Mouse (Mus musculus): Measurements from ENCODE around the gene Mpg.

Mpg gene

GRCm38 (mm10) chr11:32226124-32226871, at the start of gene Mpg:
Gene Mpg (plus strand): TSS chr11:32226505.
- H3K27me3 ChIP-seq (ENCODE audit: control insufficient read depth, insufficient read depth, low read length, poor library complexity, severe bottlenecking): no peaks in the 10 kb centered on the region
- DNase-seq (ENCODE audit: low read depth, low spot score): peak; percentile 93
- H3K36me3 ChIP-seq (ENCODE audit: control insufficient read depth, insufficient read depth, low read length, poor library complexity, severe bottlenecking): no peaks in the 10 kb centered on the region; the same call in 1 of the 2 replicates

- H3K36me3 ChIP-seq (ENCODE audit: control insufficient read depth, insufficient read depth, low read length, poor library complexity, severe bottlenecking): no peaks in the 10 kb centered on the region
- no peaks in the 10 kb centered on the region for H3K27me3 ChIP-seq (ENCODE audit: control insufficient read depth, insufficient read depth, low read length, poor library complexity, severe bottlenecking)
- no peak for DNase-seq (ENCODE audit: low read depth, low spot score)
Observed at GRCm38 (mm10) chr11:32178506-32178905, 47.8 kb upstream of the Mpg start.

- DNase-seq (ENCODE audit: low read depth, low spot score): no peak
- no peaks in the 10 kb centered on the region for H3K27me3 ChIP-seq (ENCODE audit: control insufficient read depth, insufficient read depth, low read length, poor library complexity, severe bottlenecking)
- no peaks in the 10 kb centered on the region for H3K36me3 ChIP-seq (ENCODE audit: control insufficient read depth, insufficient read depth, low read length, poor library complexity, severe bottlenecking)
Observed at GRCm38 (mm10) chr11:32181246-32181645, 45.1 kb upstream of the Mpg start.

GRCm38 (mm10) chr11:32181973-32182868, 44.1 kb upstream of the Mpg start:
- Histone ChIP-seq H3K27me3 (ENCODE audit: control insufficient read depth, insufficient read depth, low read length, poor library complexity, severe bottlenecking) (no peaks in the 10 kb centered on the region), H3K36me3 (ENCODE audit: control insufficient read depth, insufficient read depth, low read length, poor library complexity, severe bottlenecking) (no peaks in the 10 kb centered on the region)
- peak; percentile 79 for DNase-seq (ENCODE audit: low read depth, low spot score)

GRCm38 (mm10) chr11:32184469-32184868, 41.8 kb upstream of the Mpg start:
- DNase-seq (ENCODE audit: low read depth, low spot score): no peak
- no peaks in the 10 kb centered on the region for H3K27me3 ChIP-seq (ENCODE audit: control insufficient read depth, insufficient read depth, low read length, poor library complexity, severe bottlenecking)
- H3K36me3 ChIP-seq (ENCODE audit: control insufficient read depth, insufficient read depth, low read length, poor library complexity, severe bottlenecking): no peaks in the 10 kb centered on the region

- Histone ChIP-seq H3K27me3 (ENCODE audit: control insufficient read depth, insufficient read depth, low read length, poor library complexity, severe bottlenecking) (no peaks in the 10 kb centered on the region), H3K36me3 (ENCODE audit: control insufficient read depth, insufficient read depth, low read length, poor library complexity, severe bottlenecking) (no peaks in the 10 kb centered on the region; the same call in 1 of the 2 replicates)
- no peak for DNase-seq (ENCODE audit: low read depth, low spot score)
Observed at GRCm38 (mm10) chr11:32186031-32186430, 40.3 kb upstream of the Mpg start.

- no peaks in the 10 kb centered on the region; the same call in 1 of the 2 replicates for H3K36me3 ChIP-seq (ENCODE audit: control insufficient read depth, insufficient read depth, low read length, poor library complexity, severe bottlenecking)
- no peaks in the 10 kb centered on the region for H3K27me3 ChIP-seq (ENCODE audit: control insufficient read depth, insufficient read depth, low read length, poor library complexity, severe bottlenecking)
- no peak for DNase-seq (ENCODE audit: low read depth, low spot score)
Observed at GRCm38 (mm10) chr11:32187256-32187655, 39.0 kb upstream of the Mpg start.

- H3K27me3 ChIP-seq (ENCODE audit: control insufficient read depth, insufficient read depth, low read length, poor library complexity, severe bottlenecking): no peaks in the 10 kb centered on the region
- no peaks in the 10 kb centered on the region; the same call in 1 of the 2 replicates for H3K36me3 ChIP-seq (ENCODE audit: control insufficient read depth, insufficient read depth, low read length, poor library complexity, severe bottlenecking)
- no peak for DNase-seq (ENCODE audit: low read depth, low spot score)
Observed at GRCm38 (mm10) chr11:32188881-32189280, 37.4 kb upstream of the Mpg start.

GRCm38 (mm10) chr11:32189434-32189833, 36.9 kb upstream of the Mpg start:
- Histone ChIP-seq H3K27me3 (ENCODE audit: control insufficient read depth, insufficient read depth, low read length, poor library complexity, severe bottlenecking) (no peaks in the 10 kb centered on the region), H3K36me3 (ENCODE audit: control insufficient read depth, insufficient read depth, low read length, poor library complexity, severe bottlenecking) (no peaks in the 10 kb centered on the region; the same call in 1 of the 2 replicates)
- DNase-seq (ENCODE audit: low read depth, low spot score): no peak

- Histone ChIP-seq H3K27me3 (ENCODE audit: control insufficient read depth, insufficient read depth, low read length, poor library complexity, severe bottlenecking) (no peaks in the 10 kb centered on the region), H3K36me3 (ENCODE audit: control insufficient read depth, insufficient read depth, low read length, poor library complexity, severe bottlenecking) (no peaks in the 10 kb centered on the region; the same call in 1 of the 2 replicates)
- no peak for DNase-seq (ENCODE audit: low read depth, low spot score)
Observed at GRCm38 (mm10) chr11:32190119-32190518, 36.2 kb upstream of the Mpg start.

- no peak for DNase-seq (ENCODE audit: low read depth, low spot score)
- Histone ChIP-seq H3K36me3 (ENCODE audit: control insufficient read depth, insufficient read depth, low read length, poor library complexity, severe bottlenecking) (no peaks in the 10 kb centered on the region; the same call in 1 of the 2 replicates), H3K27me3 (ENCODE audit: control insufficient read depth, insufficient read depth, low read length, poor library complexity, severe bottlenecking) (no peaks in the 10 kb centered on the region)
Observed at GRCm38 (mm10) chr11:32190603-32191110, 35.6 kb upstream of the Mpg start.

GRCm38 (mm10) chr11:32193156-32193555, 33.1 kb upstream of the Mpg start:
- Histone ChIP-seq H3K36me3 (ENCODE audit: control insufficient read depth, insufficient read depth, low read length, poor library complexity, severe bottlenecking) (no peaks in the 10 kb centered on the region; the same call in 1 of the 2 replicates), H3K27me3 (ENCODE audit: control insufficient read depth, insufficient read depth, low read length, poor library complexity, severe bottlenecking) (no peaks in the 10 kb centered on the region)
- DNase-seq (ENCODE audit: low read depth, low spot score): no peak

- no peak for DNase-seq (ENCODE audit: low read depth, low spot score)
- no peaks in the 10 kb centered on the region; the same call in 1 of the 2 replicates for H3K36me3 ChIP-seq (ENCODE audit: control insufficient read depth, insufficient read depth, low read length, poor library complexity, severe bottlenecking)
- no peaks in the 10 kb centered on the region for H3K27me3 ChIP-seq (ENCODE audit: control insufficient read depth, insufficient read depth, low read length, poor library complexity, severe bottlenecking)
Observed at GRCm38 (mm10) chr11:32194086-32194485, 32.2 kb upstream of the Mpg start.

GRCm38 (mm10) chr11:32194626-32195025, 31.7 kb upstream of the Mpg start:
- no peaks in the 10 kb centered on the region; the same call in 1 of the 2 replicates for H3K36me3 ChIP-seq (ENCODE audit: control insufficient read depth, insufficient read depth, low read length, poor library complexity, severe bottlenecking)
- H3K27me3 ChIP-seq (ENCODE audit: control insufficient read depth, insufficient read depth, low read length, poor library complexity, severe bottlenecking): no peaks in the 10 kb centered on the region
- no peak for DNase-seq (ENCODE audit: low read depth, low spot score)
